Mouse (Mus musculus) WW6 (cell line): Measurements from ENCODE around the gene Doc2g.

ENCODE experiments used
- DNase-seq: peaks from one replicate; pipeline ENCODE4 v3.0.0-alpha.2; 2013; ENCODE audit warnings: low read depth, low spot score

Gene Doc2g

DNA sequence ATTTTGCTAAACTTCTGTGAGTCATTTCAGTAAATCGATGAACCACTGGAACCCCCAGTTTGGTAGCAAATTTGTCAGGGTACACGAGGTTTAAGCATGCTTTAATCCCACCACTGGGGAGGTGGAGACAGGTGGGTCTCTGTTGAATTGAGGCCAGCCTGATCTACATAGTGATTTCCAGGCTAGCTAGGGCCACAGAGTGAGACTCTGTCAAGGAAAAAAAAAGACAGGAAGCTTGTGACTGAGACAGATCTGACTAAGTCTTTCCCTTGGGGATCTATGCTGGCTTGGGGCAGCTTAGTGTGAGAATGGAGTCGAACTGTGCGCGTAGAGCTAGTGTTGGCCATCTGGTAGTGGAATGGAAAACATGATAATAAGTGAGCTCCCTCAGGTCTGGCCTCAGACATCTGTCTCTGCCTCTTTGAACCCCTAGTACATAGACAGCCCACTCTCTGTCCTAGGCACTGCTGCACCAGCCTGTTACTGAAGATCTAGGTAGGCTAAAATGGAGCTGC lies 49.5 kb downstream of the Doc2g start:
- DNase-seq, result no peak

DNA sequence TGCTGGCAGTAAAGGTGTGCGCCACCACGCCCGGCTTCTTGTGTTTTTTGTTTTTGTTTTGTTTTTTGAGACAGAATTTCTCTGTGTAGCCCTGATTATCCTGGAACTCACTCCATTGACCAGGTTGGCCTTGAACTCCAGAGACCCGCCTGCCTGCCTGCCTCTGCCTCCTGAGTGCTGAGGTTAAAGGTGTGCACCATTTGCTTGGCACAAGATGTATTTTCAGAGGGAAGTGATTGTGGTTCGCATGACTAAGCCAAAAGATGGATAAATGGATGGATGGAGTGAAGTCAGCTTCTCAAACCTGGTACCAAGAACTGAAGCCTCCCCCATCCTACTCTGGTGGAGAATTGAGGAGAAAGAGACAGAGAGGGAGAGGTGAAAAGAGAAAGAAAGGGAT lies 51.5 kb downstream of the Doc2g start:
- no peak for DNase-seq

DNA sequence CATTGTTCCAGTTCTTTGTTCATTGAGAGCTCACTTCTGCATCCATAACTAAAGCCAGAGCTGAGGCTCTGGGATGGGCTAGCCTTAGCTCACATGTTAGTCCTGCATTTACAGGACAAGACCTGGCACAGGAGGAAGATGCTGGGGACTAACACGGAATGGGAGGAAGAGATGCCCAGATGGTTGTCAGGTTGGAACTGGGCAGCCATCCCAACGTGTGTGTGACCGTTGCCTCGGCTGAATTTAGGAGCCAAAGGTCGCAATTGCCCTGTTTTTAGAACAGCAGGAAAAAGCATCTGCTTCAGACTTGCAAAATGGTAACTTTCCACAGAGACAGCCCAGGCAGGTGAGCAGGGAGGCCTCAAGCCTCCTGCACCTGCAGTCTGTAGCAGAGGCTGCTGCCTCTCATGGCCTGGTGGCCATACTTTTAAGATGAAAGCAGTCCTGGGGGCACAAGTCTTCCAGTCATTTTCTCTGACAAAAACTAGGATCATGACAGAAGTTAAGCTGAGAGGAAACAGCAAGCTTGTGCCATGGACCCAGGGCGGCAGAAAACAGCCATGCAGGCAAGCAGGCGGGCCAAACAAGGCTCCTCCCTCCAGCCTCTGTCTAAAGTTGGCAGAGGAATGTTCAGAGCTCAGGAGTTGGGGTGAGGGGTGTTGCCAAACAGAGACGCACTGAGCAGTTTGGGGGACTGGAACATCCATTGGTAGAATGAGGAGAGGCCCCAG lies 52.3 kb downstream of the Doc2g start:
- no peak for DNase-seq

DNA sequence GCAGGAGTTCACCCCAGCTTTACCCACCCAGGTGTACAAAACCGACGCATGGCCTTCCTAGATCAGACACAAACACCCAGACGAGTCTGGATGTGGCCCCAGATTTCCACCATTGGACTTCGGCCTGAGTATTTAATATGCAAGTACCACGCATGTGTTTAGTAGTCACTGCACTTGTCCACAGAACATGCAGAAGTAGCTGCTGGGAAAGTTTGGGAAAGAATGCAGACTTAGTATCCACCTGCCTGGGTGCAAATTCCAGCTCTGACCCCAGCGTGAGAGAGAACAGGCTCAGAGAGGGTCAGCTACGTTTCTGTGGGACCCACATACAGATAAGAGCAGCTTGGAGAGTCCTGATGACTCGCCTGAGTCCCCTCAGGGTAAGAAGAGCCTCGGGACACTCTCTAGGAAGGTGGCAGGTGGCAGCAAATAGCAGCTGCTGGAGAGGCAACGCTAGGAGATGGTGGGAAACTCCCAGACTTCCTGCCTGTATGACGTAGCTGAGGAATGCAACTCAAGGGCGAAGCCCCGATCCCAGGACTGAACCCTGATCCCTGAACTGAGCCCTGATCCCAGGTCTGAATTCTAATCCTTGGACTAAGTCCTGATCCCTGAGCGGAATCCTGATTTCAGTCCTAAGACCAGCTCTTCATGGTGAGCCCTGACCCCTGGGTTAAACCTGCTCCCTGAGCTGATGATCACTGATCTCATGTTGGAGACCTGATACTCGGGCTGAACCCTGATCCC lies 53.0 kb downstream of the Doc2g start:
- no peak for DNase-seq
